Mouse (Mus musculus): ENCODE measurements around the gene Sh2d3c. TPM values are rescaled to one million over a fixed set of nuclear protein-coding genes. Genes with fewer than 3 reads are reported as not detected.
A peak's percentile ranks its signal among the peaks of the same experiment; 100 is the strongest.

Sh2d3c gene
- 23.3 and 51.8 TPM in 2 replicates for polyA plus RNA-seq (2011; ENCODE audit: insufficient read depth, insufficient read length, low replicate concordance, missing spikeins)

GRCm38 (mm10) chr2:32720681-32721229, at the start of gene Sh2d3c:
TSS of gene Sh2d3c (plus strand) at chr2:32721055.
- peaks cover 20% of the 10 kb centered on the region for H3K4me1 ChIP-seq (ENCODE audit: control insufficient read depth, insufficient read depth, low read length)
- peak within 1 kb of the TSS; percentile 81 for H3K27ac ChIP-seq (ENCODE audit: control insufficient read depth, insufficient read depth, low read depth, low read length, poor library complexity)
- TF ChIP-seq POLR2A (IDR thresholded peaks at IDR 0.05; ENCODE audit: borderline replicate concordance, control insufficient read depth, low read depth, low read length) (peak; percentile 23; the same call in 1 of the 2 replicates), CTCF (IDR thresholded peaks at IDR 0.05; ENCODE audit: control insufficient read depth, insufficient read depth, low read length) (no peak)
- 4% methylated on average over 8 of the region's 8 CpGs for WGBS
- peak within 1 kb of the TSS; percentile 68 for H3K4me3 ChIP-seq (replicated peaks; ENCODE audit: control insufficient read depth, low read depth, low read length)

- H3K4me3 ChIP-seq (replicated peaks; ENCODE audit: control insufficient read depth, low read depth, low read length): no peak overlapping the region
- WGBS: 82% methylated on average over 9 of the region's 9 CpGs
- TF ChIP-seq CTCF (IDR thresholded peaks at IDR 0.05; ENCODE audit: control insufficient read depth, insufficient read depth, low read length) (no peak), POLR2A (IDR thresholded peaks at IDR 0.05; ENCODE audit: borderline replicate concordance, control insufficient read depth, low read depth, low read length) (no peak)
- no peak overlapping the region for H3K27ac ChIP-seq (ENCODE audit: control insufficient read depth, insufficient read depth, low read depth, low read length, poor library complexity)
- no peaks in the 10 kb centered on the region for H3K4me1 ChIP-seq (ENCODE audit: control insufficient read depth, insufficient read depth, low read length)
Observed at GRCm38 (mm10) chr2:32671147-32671546, 49.7 kb upstream of the Sh2d3c start.

DNA sequence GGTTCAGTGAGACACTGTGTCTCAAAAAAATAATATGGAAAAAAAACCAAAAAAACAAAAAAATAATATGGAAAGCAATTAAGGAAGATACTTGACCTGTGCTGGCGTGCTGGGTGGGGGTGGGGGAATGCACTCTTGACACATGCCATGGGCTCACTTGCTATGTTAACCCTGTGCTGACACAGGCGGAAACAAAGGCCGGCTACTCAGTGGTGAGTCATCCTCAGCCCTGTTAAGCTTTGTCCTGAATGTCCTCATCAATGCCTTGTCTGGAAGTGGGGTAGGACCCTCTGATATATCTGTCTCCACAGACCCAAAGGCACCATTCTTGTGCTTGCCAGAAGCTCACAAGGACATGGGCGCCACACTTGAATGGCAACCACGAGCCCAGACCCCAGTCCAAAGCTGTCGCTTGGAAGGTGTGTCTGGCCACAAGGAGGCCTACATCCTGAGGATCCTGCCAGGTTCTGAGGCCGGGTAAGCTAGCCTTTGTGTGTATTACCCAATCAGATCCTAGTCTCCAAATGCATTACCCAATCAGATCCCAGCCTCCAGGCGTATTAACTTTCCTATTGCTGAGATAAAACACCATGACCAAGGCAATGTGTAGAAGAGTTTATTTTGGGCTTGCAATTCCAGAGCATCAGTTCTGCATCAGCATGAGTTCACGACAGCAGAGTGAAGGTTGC, 48.8 kb upstream of the Sh2d3c start:
- 74% methylated on average over 9 of the region's 9 CpGs for WGBS
- Histone ChIP-seq H3K4me1 (ENCODE audit: control insufficient read depth, insufficient read depth, low read length) (no peaks in the 10 kb centered on the region), H3K4me3 (replicated peaks; ENCODE audit: control insufficient read depth, low read depth, low read length) (no peak overlapping the region), H3K27ac (ENCODE audit: control insufficient read depth, insufficient read depth, low read depth, low read length, poor library complexity) (no peak overlapping the region)
- TF ChIP-seq CTCF (IDR thresholded peaks at IDR 0.05; ENCODE audit: control insufficient read depth, insufficient read depth, low read length): no peak
- TF ChIP-seq POLR2A (IDR thresholded peaks at IDR 0.05; ENCODE audit: borderline replicate concordance, control insufficient read depth, low read depth, low read length): no peak

GRCm38 (mm10) chr2:32673176-32673917, 47.5 kb upstream of the Sh2d3c start:
- H3K4me1 ChIP-seq (ENCODE audit: control insufficient read depth, insufficient read depth, low read length): no peaks in the 10 kb centered on the region
- no peak overlapping the region for H3K4me3 ChIP-seq (replicated peaks; ENCODE audit: control insufficient read depth, low read depth, low read length)
- TF ChIP-seq POLR2A (IDR thresholded peaks at IDR 0.05; ENCODE audit: borderline replicate concordance, control insufficient read depth, low read depth, low read length) (no peak), CTCF (IDR thresholded peaks at IDR 0.05; ENCODE audit: control insufficient read depth, insufficient read depth, low read length) (no peak)
- 81% methylated on average over 16 of the region's 16 CpGs for WGBS
- H3K27ac ChIP-seq (ENCODE audit: control insufficient read depth, insufficient read depth, low read depth, low read length, poor library complexity): no peak overlapping the region

DNA sequence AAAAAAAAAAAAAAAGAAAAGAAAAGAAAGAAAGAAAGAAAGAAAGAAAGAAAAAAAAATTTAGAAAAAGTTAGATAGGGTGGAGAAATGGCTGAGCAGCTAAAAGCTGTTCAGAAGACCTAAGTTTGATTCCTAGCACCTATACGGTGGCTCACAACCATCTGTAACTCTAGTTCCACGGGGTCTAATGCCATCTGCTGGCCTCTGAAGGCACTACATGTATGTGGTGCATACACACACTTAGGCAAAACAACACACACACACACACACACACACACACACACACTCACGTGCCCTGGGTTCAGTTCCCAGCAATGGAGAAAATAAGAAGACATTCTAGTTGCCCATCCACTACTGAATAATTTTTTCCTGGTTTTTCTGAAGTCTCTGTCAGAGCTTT, 44.0 kb upstream of the Sh2d3c start:
- no peak for TF ChIP-seq CTCF (IDR thresholded peaks at IDR 0.05; ENCODE audit: control insufficient read depth, insufficient read depth, low read length)
- no peak for TF ChIP-seq POLR2A (IDR thresholded peaks at IDR 0.05; ENCODE audit: borderline replicate concordance, control insufficient read depth, low read depth, low read length)
- no peak overlapping the region for H3K27ac ChIP-seq (ENCODE audit: control insufficient read depth, insufficient read depth, low read depth, low read length, poor library complexity)
- no peaks in the 10 kb centered on the region for H3K4me1 ChIP-seq (ENCODE audit: control insufficient read depth, insufficient read depth, low read length)
- H3K4me3 ChIP-seq (replicated peaks; ENCODE audit: control insufficient read depth, low read depth, low read length): no peak overlapping the region
- WGBS: 89% methylated on average over 3 of the region's 3 CpGs

GRCm38 (mm10) chr2:32677683-32678082, 43.2 kb upstream of the Sh2d3c start:
- TF ChIP-seq CTCF (IDR thresholded peaks at IDR 0.05; ENCODE audit: control insufficient read depth, insufficient read depth, low read length) (no peak), POLR2A (IDR thresholded peaks at IDR 0.05; ENCODE audit: borderline replicate concordance, control insufficient read depth, low read depth, low read length) (no peak)
- 82% methylated on average over 7 of the region's 7 CpGs for WGBS
- Histone ChIP-seq H3K27ac (ENCODE audit: control insufficient read depth, insufficient read depth, low read depth, low read length, poor library complexity) (no peak overlapping the region), H3K4me3 (replicated peaks; ENCODE audit: control insufficient read depth, low read depth, low read length) (no peak overlapping the region), H3K4me1 (ENCODE audit: control insufficient read depth, insufficient read depth, low read length) (no peaks in the 10 kb centered on the region)

GRCm38 (mm10) chr2:32680051-32680451, 40.8 kb upstream of the Sh2d3c start:
- Histone ChIP-seq H3K27ac (ENCODE audit: control insufficient read depth, insufficient read depth, low read depth, low read length, poor library complexity) (no peak overlapping the region), H3K4me3 (replicated peaks; ENCODE audit: control insufficient read depth, low read depth, low read length) (no peak overlapping the region), H3K4me1 (ENCODE audit: control insufficient read depth, insufficient read depth, low read length) (no peaks in the 10 kb centered on the region)
- WGBS: 79% methylated on average over 7 of the region's 7 CpGs
- TF ChIP-seq CTCF (IDR thresholded peaks at IDR 0.05; ENCODE audit: control insufficient read depth, insufficient read depth, low read length) (no peak), POLR2A (IDR thresholded peaks at IDR 0.05; ENCODE audit: borderline replicate concordance, control insufficient read depth, low read depth, low read length) (no peak)

DNA sequence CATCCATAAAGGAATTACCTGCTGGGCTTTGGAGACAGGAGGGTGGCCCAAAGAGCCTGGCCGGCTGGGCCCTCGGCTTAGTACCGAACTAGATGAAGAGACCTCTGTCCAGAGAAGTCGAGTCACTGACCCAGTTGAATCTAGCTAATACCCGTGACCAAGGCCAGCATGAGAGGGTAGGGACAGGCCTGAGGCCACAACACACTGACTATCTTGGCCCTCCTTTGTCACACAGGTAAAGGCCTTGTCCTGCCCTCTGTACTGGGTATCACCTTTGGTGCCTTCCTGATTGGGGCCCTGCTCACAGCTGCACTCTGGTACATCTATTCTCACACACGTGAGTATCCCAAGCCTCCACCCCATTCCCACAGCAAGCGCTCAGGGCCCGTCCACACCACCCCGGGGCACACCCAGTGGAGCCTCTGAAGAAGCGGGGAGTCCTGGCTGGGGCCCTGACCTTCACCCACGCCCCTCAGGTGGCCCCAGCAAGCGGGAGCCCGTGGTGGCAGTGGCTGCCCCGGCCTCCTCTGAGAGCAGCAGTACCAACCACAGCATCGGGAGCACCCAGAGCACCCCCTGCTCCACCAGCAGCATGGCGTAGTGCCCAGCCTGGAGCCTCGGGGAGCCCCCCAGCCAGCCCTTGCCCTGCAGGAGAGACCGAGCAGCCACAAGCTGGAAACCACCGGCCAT, 39.7 kb upstream of the Sh2d3c start:
- WGBS: 82% methylated on average over 19 of the region's 19 CpGs
- no peak overlapping the region for H3K27ac ChIP-seq (ENCODE audit: control insufficient read depth, insufficient read depth, low read depth, low read length, poor library complexity)
- no peak overlapping the region for H3K4me3 ChIP-seq (replicated peaks; ENCODE audit: control insufficient read depth, low read depth, low read length)
- H3K4me1 ChIP-seq (ENCODE audit: control insufficient read depth, insufficient read depth, low read length): no peaks in the 10 kb centered on the region
- no peak for TF ChIP-seq CTCF (IDR thresholded peaks at IDR 0.05; ENCODE audit: control insufficient read depth, insufficient read depth, low read length)
- no peak for TF ChIP-seq POLR2A (IDR thresholded peaks at IDR 0.05; ENCODE audit: borderline replicate concordance, control insufficient read depth, low read depth, low read length)

All from bone marrow, adult 2 months (tissue).